18 mouse cellular contexts compared by ENCODE assay signal in the genomic region with DNA sequence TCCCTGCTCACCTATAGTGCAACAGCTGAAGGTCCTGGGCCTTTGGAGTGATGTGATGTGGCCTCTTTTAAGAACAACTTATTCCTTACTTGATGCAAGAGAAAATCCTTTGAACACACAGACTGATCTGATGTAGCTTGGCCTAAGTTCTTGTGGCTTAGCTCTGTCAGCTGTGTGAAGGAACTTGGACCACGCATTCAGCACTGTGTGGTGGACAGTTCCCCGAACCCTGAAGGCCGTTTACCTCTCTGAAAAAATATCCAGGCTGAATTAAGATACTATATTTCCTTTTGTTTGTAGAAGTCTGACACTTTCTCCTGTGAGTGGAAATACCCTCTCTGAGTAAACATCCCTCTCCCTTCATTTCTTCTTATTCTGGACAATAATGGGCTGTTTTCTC.
DNase-seq lines count a peak whose midpoint lies in the region; ATAC-seq and TF ChIP-seq lines count a peak whose summit lies in the region.
"Had no signal": no experiment of that assay in that cellular context is flagged by ENCODE, and none has a peak within 500 bp of the region (broad histone marks: within the 10 kb centered on the region; RNA-seq: fewer than 3 reads in every experiment).

No protein-coding gene starts in this region.

- H3K27ac ChIP-seq in neural tube, embryonic 15.5 days (replicated peaks): no peak overlapping the region
- H3K27ac ChIP-seq: embryonic facial prominence, embryonic 12.5 days; forebrain, embryonic 12.5 days; gastrocnemius, adult 2 months; hindbrain, embryonic 13.5 days; midbrain, embryonic 13.5 days; neural tube, embryonic 12.5 days had no signal

- no peak for TF ChIP-seq POLR2A in myocyte (IDR thresholded peaks at IDR 0.05; ENCODE audit: insufficient read length, low read depth)

- no peak for ATAC-seq in neural tube, embryonic 15.5 days (ENCODE audit: low FRiP score)
- ATAC-seq: midbrain, embryonic 13.5 days had no signal

- intact Hi-C loops in heart, postnatal 10 days (cut with DNase I): no loop called here

- H3K9me3 ChIP-seq in neural tube, embryonic 15.5 days (replicated peaks): no peaks in the 10 kb centered on the region
- H3K9me3 ChIP-seq: embryonic facial prominence, embryonic 12.5 days; forebrain, embryonic 12.5 days; hindbrain, embryonic 13.5 days; midbrain, embryonic 13.5 days; neural tube, embryonic 12.5 days had no signal

- H3K9ac ChIP-seq in neural tube, embryonic 15.5 days (replicated peaks): no peak overlapping the region
- H3K9ac ChIP-seq: embryonic facial prominence, embryonic 12.5 days; forebrain, embryonic 12.5 days; hindbrain, embryonic 13.5 days; midbrain, embryonic 13.5 days; neural tube, embryonic 12.5 days had no signal

- H3K4me3 ChIP-seq in neural tube, embryonic 15.5 days (replicated peaks): no peak overlapping the region
- no peak overlapping the region for H3K4me3 ChIP-seq in myocyte
- H3K4me3 ChIP-seq: embryonic facial prominence, embryonic 12.5 days; forebrain, embryonic 12.5 days; gastrocnemius, adult 2 months; hindbrain, embryonic 13.5 days; midbrain, embryonic 13.5 days; neural tube, embryonic 12.5 days had no signal

- no peak overlapping the region for H3ac ChIP-seq in myocyte (ENCODE audit: control insufficient read depth, insufficient read length)

- DNase-seq in heart, postnatal 10 days: peak; percentile 4 to 13
- DNase-seq in heart, adult 8-10 months (ENCODE audit: low spot score): no peak
- DNase-seq in neural tube, embryonic 10.5 days (ENCODE audit: extremely low spot score, low spot score): peak; percentile 35
- DNase-seq in embryo, embryonic 11.5 days (ENCODE audit: low read depth, low spot score): peak; percentile 30
- DNase-seq in spleen, postnatal 4 days (ENCODE audit: low spot score in 2 of 2): no peak
- no peak for DNase-seq in liver
- DNase-seq: cerebellum, adult 18-20 months; gastrocnemius, adult 2 months; layer of hippocampus, postnatal 36 days; thymus, adult 18-20 months had no signal

- H3K36me3 ChIP-seq in neural tube, embryonic 15.5 days: no peaks in the 10 kb centered on the region
- H3K36me3 ChIP-seq in myocyte (ENCODE audit: control insufficient read depth, insufficient read depth): peaks cover 3% of the 10 kb centered on the region
- H3K36me3 ChIP-seq: embryonic facial prominence, embryonic 12.5 days; forebrain, embryonic 12.5 days; hindbrain, embryonic 13.5 days; midbrain, embryonic 13.5 days; neural tube, embryonic 12.5 days had no signal

- H3K4me1 ChIP-seq in neural tube, embryonic 15.5 days: no peaks in the 10 kb centered on the region
- H3K4me1 ChIP-seq: embryonic facial prominence, embryonic 12.5 days; forebrain, embryonic 12.5 days; hindbrain, embryonic 13.5 days; midbrain, embryonic 13.5 days; neural tube, embryonic 12.5 days had no signal

- WGBS in neural tube, embryonic 15.5 days: 50% methylated on average over 3 of the region's 3 CpGs

- no peaks in the 10 kb centered on the region for H3K27me3 ChIP-seq in neural tube, embryonic 15.5 days (replicated peaks)
- H3K27me3 ChIP-seq in myocyte (ENCODE audit: control insufficient read depth, insufficient read depth, insufficient read length): no peaks in the 10 kb centered on the region
- H3K27me3 ChIP-seq: embryonic facial prominence, embryonic 12.5 days; forebrain, embryonic 12.5 days; hindbrain, embryonic 13.5 days; midbrain, embryonic 13.5 days; neural tube, embryonic 12.5 days had no signal

- no peak overlapping the region for H3K4me2 ChIP-seq in neural tube, embryonic 15.5 days
- no peak overlapping the region for H3K4me2 ChIP-seq in myocyte (ENCODE audit: low read depth)
- H3K4me2 ChIP-seq: embryonic facial prominence, embryonic 12.5 days; forebrain, embryonic 12.5 days; heart, embryonic 11.5 days; hindbrain, embryonic 13.5 days; midbrain, embryonic 13.5 days; neural tube, embryonic 12.5 days had no signal

- H3K79me2 ChIP-seq in myocyte (ENCODE audit: control insufficient read depth, insufficient read depth): no peaks in the 10 kb centered on the region

TF ChIP-seq in myocyte, 11 proteins besides CTCF, POLR2A, EP300 and RAD21:
- TF ChIP-seq TCF3 (IDR thresholded peaks at IDR 0.05; ENCODE audit: insufficient read length, low read depth) (no peak), REST (IDR thresholded peaks at IDR 0.05; ENCODE audit: insufficient read depth, insufficient read length) (peak; percentile 50)

Comparison
In these comparisons a context has a peak if more than half of its experiments do, and no peak if none do; other contexts are left out.
1. DNase-seq: peak in heart, postnatal 10 days (2 of 2), neural tube, embryonic 10.5 days (single experiment) and embryo, embryonic 11.5 days (single experiment); none in heart, adult 8-10 months (single experiment), spleen, postnatal 4 days (0 of 2) and liver (single experiment).